Mouse (Mus musculus): ENCODE measurements around the gene Rnasek. TPM values are rescaled to one million over a fixed set of nuclear protein-coding genes. Genes with fewer than 3 reads are reported as not detected.

Gene Rnasek
- polyA plus RNA-seq, 1 experiment: 214 TPM

DNA sequence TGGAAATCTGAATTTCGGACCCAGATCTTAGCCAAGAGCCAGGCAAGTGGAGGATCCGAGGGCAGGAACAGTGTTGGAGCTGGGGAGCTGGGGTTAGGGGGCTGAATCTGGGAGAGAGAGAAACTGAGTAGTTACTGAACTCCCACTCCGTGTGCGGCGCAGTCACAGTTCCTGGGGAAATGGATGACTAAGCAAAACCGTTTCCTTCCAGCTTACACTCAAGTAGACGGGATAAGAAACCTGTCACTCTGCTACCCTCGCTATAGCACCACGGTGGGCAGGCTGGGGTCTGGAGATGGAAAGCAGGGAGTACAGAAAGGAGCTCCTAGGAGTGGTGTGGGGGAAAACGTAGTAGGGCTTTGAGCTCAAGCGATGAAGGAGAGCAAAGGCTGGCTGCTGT is 10.5 kb upstream of the Rnasek start:
- Histone ChIP-seq H3K4me1 (ENCODE audit: control insufficient read depth, insufficient read depth, insufficient read length, low read length) (no peaks in the 10 kb centered on the region), H3K4me3 (ENCODE audit: insufficient read depth, low read depth, low read length) (no peak overlapping the region), H3K27ac (replicated peaks; ENCODE audit: low read depth, low read length) (no peak overlapping the region)

DNA sequence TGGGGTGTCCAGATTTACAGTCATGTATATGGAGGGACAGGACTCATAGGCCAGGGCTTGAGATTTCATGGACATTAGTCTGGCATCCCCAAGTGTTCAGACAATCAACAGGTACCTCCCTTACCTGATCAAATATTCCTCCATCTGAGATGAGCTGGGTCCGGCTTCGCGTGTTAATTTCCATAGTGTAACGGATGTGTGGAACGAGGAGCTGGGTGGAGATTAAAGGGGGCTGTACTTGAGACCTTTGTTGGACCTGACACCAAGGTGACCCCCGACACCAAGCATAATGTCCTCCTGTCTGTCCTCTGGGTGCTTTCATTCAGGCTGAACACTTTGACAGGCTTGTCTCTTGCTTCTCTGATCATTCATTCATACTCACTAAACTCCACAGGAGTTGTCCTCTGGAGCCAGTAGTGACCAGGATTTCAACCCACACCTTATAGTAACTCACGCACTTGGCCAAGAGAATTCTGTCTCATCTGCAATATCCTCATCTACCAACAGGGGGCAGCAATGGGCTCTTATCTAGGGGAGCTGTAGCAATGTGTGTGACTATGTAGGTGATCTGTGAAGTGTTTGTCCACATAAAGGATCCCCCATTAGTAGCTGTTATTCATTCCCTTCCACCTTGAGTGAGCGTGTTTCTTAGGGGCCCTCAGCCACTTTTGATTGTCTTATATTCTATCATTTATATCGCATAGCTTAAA is 7.6 kb upstream of the Rnasek start:
- Histone ChIP-seq H3K4me3 (ENCODE audit: insufficient read depth, low read depth, low read length) (no peak overlapping the region), H3K27ac (replicated peaks; ENCODE audit: low read depth, low read length) (no peak overlapping the region), H3K4me1 (ENCODE audit: control insufficient read depth, insufficient read depth, insufficient read length, low read length) (no peaks in the 10 kb centered on the region)

DNA sequence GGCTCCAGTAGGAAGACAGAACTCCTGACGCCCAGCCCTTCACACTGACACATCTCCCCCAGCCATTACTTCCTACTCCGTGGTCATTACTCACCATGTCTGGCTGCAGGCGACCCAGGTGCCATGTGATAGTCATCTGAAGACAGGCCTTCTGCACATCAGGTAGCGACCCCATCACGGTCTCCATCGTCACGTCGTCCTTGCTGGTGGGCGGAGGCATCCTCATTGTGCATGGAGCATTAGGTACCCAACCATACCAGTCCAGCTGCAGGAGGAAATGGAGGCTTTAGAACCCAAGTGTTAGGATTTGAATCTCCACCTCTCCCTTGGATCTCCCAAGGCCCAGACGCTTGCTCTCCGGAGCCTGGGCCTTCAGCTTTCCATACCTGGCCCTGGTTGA is 2.9 kb upstream of the Rnasek start:
- no peak overlapping the region for H3K27ac ChIP-seq (replicated peaks; ENCODE audit: low read depth, low read length)
- no peak overlapping the region for H3K4me3 ChIP-seq (ENCODE audit: insufficient read depth, low read depth, low read length)
- H3K4me1 ChIP-seq (ENCODE audit: control insufficient read depth, insufficient read depth, insufficient read length, low read length): 0 out of 2 replicates have a peak, but pooled peaks cover 2% of the 10 kb centered on the region

DNA sequence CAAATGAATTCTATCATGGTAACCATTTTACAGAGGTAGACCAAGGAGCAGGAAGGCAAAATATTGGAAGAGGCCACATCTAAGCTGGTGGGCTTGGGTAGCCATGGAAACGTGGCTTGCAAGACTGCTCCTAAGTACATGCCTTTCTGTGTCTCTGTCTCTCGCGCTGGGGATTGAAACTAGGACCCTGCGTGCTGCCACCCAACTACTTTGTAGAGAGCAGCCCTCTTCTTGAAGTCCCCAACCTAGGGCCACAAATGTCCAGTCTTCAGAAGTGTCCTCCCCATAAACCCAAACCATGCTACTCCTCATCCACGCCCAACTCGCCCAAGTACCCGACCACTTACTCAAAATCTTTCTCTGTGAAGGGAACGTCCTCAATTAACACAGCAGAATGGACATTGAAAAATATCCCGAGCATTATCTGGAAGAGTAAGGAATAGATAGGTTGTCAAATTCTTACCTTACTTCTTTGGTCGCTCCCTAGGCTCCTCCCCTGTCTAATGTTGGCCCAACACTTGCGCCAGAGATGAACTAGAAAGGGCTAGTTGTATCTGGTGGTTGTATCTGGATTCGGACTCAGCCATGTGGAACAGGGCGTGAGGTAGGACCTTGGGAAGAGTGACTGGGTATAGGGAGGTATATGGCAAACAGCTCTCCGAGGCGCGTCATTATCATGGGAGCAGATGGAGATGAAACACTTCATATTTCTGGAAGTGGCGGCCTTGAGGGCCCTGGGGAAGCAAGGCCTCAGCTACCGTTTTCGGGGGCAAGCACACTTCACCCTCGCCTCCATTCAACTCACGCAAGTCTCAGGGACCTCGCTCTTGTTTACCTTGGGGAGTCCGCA is 826 bp downstream of the Rnasek start:
- Histone ChIP-seq H3K27ac (replicated peaks; ENCODE audit: low read depth, low read length) (peak overlapping the region; percentile 93), H3K4me1 (ENCODE audit: control insufficient read depth, insufficient read depth, insufficient read length, low read length) (peaks cover 2% of the 10 kb centered on the region; the same call in 1 of the 2 replicates), H3K4me3 (ENCODE audit: insufficient read depth, low read depth, low read length) (peak overlapping the region; percentile 91)

DNA sequence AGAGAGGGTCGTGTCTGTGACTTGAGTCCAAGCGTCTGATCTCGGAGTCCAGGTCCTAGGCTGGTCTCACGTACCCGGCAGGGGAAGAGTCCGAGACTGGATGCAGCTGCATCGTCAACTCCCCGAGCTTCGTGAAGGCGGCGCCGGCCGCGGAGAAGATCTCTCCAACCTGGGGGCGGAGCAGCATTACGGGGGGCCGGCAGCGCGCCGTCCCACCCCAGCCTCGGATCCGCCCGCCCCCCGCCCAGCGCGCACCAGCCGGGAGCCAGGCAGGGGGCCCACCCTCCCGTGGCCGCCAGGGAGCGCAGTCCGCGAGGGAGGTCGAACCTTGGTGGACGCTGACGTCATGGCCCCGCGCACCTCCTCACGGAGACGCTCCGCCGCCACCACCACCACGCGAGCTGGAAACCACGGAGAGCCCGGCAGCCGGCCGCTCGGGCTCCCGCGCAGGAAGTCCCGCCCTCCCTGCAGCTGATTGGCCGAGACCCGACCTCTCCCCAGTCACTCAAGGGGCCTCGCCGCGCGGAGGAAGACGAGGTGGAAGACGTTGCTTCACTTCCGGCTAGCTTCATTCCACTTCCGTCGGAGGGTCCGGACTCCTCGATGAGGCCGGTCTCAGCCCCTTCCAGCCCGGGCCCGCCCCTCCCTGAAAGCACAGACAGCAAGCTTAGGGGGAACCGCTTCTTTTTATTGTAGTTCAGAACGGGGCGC is 2.0 kb downstream of the Rnasek start, which contains the start of gene 0610010K14Rik:
TSS of gene 0610010K14Rik (minus strand) at position 458 of the 711 bp plus-strand sequence.
- peak within 1 kb of the TSS; percentile 91 for H3K4me3 ChIP-seq (ENCODE audit: insufficient read depth, low read depth, low read length)
- peak within 1 kb of the TSS; percentile 94 for H3K27ac ChIP-seq (replicated peaks; ENCODE audit: low read depth, low read length)
- H3K4me1 ChIP-seq (ENCODE audit: control insufficient read depth, insufficient read depth, insufficient read length, low read length): peaks cover 2% of the 10 kb centered on the region; the same call in 1 of the 2 replicates

DNA sequence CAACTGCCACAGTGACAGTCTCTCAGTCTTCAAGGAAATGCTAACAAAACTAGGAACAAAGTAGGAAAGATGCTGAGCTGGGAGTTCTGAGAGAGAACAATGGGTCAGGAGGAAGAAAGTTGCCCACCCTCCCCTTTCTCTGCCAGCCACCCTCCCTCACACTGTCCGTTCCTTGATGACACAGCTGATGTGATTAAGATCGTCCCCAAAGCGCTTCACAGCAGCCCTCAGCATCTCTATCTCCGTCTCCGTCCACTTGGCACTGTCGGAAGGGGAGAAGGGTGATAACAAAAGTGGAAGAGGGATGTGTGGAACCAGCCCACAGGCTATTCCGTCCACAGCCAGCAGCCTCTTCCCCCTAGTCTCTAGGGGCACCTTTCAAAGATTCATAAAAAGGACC is 2.9 kb downstream of the Rnasek start:
- H3K4me3 ChIP-seq (ENCODE audit: insufficient read depth, low read depth, low read length): peak overlapping the region; percentile 91

DNA sequence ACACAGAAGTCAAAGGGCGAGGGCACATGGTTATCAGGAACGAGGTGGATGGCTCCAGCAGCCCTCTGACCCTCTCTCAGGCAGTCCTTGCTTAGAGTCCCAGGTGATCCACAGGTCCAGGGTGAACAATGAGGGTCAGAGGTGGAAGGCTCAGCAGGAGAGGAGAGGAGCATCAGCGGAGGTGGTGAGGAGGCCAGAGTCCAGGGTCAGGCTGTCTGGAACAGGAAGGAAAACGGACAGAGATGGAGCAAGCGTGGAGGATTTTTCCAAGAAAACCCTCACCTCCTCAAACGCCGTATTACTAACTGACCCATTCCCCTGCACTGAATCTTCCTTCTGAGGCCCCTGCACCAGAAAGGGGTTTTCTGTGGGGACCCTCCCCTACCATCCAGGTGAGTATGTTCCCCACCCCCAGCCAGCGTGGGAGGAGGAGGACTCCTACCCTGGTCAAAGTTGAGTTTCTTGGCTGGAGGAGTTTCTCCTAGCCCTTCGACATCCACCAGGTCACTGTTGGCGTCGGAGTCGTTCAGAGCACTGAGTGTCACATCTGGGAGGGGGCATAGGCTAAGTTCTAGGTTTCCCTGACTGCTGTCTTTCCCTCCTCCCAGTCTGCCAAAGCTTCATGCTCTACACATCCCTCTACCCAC is 4.3 kb downstream of the Rnasek start:
- Histone ChIP-seq H3K27ac (replicated peaks; ENCODE audit: low read depth, low read length) (no peak overlapping the region), H3K4me3 (ENCODE audit: insufficient read depth, low read depth, low read length) (no peak overlapping the region), H3K4me1 (ENCODE audit: control insufficient read depth, insufficient read depth, insufficient read length, low read length) (peaks cover 2% of the 10 kb centered on the region; the same call in 1 of the 2 replicates)

More for the DNA sequence above, 2.9 kb downstream of the Rnasek start:
- Histone ChIP-seq H3K4me1 (ENCODE audit: control insufficient read depth, insufficient read depth, insufficient read length, low read length) (peaks cover 2% of the 10 kb centered on the region; the same call in 1 of the 2 replicates), H3K27ac (replicated peaks; ENCODE audit: low read depth, low read length) (peak overlapping the region; percentile 94)

DNA sequence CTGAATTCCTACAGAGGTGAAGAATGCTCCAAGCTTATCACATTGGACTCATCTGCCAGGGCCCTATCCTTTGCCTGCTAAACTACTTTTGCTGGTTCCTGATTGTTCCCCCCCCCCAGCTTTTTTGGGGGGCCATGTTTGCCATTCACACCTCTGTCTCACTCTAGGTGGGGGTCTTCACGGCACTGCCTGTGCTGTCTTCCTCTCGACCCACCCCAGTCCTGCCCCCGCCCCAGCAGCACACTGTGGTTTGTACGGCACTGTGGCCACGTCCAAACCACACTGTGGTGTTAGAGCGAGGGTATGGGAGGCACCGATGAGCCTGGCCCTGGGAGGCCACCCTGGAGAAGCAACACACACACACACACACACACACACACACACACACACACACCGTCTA is 5.1 kb downstream of the Rnasek start:
- peak overlapping the region; percentile 89 for H3K27ac ChIP-seq (replicated peaks; ENCODE audit: low read depth, low read length)
- H3K4me3 ChIP-seq (ENCODE audit: insufficient read depth, low read depth, low read length): peak overlapping the region; percentile 83
- peaks cover 2% of the 10 kb centered on the region; the same call in 1 of the 2 replicates for H3K4me1 ChIP-seq (ENCODE audit: control insufficient read depth, insufficient read depth, insufficient read length, low read length)

DNA sequence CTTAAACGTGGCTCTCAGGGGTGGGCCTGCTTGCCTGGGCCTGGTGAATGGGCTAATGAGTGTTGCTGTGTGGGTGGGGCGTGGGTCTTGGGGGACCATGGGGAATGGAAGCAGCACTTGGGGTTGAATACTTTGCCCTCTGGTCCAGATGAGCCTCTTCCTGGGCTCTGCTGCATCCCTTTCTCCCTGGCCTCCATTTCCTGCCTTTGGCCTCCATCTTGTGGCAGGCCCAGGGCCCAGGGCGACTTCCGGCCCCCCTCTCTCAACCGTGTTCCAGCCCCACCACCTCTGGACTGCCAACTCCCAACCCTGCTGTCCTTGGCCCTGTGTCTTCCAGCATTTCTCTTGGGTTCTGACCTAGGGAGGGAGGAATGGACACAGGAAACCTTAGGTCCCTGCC is 5.6 kb downstream of the Rnasek start:
- H3K27ac ChIP-seq (replicated peaks; ENCODE audit: low read depth, low read length): peak overlapping the region; percentile 89
- H3K4me1 ChIP-seq (ENCODE audit: control insufficient read depth, insufficient read depth, insufficient read length, low read length): peaks cover 2% of the 10 kb centered on the region; the same call in 1 of the 2 replicates
- H3K4me3 ChIP-seq (ENCODE audit: insufficient read depth, low read depth, low read length): peak overlapping the region; percentile 83

DNA sequence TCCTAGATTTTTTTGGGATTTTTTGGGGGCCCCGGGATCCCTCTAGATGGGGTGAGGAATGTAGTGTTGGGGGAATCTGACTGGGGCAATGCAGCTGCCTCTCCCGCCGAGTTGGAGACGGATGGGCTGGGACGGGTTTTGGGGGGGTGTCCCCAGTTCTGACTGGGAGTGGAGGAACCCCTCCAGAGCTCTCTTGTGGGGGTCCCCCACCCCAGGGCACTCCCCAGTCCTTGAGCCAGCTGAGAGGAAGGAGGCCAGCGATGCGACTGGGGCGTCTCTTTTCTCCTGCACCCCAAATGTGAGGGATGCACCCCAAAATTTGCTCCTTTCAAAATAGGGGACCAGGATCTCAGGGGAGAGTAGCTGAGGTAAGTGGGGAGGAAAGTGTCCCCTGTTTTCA is 6.6 kb downstream of the Rnasek start:
- Histone ChIP-seq H3K27ac (replicated peaks; ENCODE audit: low read depth, low read length) (peak overlapping the region; percentile 89), H3K4me1 (ENCODE audit: control insufficient read depth, insufficient read depth, insufficient read length, low read length) (no peaks in the 10 kb centered on the region; the same call in 1 of the 2 replicates), H3K4me3 (ENCODE audit: insufficient read depth, low read depth, low read length) (peak overlapping the region; percentile 83)

DNA sequence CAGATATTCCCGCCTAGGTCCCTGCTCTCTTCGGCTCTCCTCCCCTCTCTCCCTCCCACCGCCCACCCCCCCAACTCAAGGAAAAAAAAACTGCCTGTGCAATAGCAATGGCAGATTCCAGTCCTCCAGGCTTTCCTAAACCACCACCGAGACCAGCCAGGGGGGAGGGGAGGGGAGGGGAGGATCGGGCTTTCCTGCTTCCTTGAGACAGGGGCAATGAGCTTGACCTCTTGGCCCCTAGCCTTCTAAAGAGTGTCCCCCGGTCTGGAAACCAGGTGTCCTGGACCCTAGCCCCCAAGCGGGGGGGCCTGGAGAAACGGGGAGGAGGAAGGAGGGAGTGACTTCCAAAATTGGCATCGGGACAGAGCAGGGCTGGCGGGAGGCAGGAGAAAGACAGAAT is 7.1 kb downstream of the Rnasek start:
- Histone ChIP-seq H3K4me3 (ENCODE audit: insufficient read depth, low read depth, low read length) (peak overlapping the region; percentile 83), H3K27ac (replicated peaks; ENCODE audit: low read depth, low read length) (peak overlapping the region; percentile 94), H3K4me1 (ENCODE audit: control insufficient read depth, insufficient read depth, insufficient read length, low read length) (no peaks in the 10 kb centered on the region; the same call in 1 of the 2 replicates)

DNA sequence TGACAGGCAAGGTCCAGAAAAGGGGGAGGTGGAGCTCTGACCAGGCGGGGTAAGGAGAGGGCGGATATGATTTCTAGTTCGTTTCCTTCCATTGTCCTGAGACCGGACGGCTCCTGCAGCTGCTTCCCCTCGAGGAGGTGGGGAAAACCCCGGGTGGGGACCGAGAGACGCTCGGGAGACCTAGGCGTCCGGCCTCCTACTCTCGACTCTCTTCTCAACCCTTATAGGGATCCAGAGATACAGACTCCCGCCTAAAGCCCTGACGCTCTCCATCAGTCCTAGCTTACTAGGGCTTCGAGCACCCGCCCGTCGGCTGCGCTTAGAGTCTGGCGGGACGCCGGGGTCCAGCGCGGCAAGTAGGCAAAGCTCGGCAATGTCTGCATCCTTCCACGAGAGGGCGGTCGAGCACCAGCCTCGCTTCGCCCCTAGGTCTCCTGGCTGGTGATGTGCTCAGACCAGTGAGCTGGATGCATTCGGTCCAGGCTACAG is 9.4 kb downstream of the Rnasek start:
- peak overlapping the region; percentile 99 for H3K27ac ChIP-seq (replicated peaks; ENCODE audit: low read depth, low read length)

DNA sequence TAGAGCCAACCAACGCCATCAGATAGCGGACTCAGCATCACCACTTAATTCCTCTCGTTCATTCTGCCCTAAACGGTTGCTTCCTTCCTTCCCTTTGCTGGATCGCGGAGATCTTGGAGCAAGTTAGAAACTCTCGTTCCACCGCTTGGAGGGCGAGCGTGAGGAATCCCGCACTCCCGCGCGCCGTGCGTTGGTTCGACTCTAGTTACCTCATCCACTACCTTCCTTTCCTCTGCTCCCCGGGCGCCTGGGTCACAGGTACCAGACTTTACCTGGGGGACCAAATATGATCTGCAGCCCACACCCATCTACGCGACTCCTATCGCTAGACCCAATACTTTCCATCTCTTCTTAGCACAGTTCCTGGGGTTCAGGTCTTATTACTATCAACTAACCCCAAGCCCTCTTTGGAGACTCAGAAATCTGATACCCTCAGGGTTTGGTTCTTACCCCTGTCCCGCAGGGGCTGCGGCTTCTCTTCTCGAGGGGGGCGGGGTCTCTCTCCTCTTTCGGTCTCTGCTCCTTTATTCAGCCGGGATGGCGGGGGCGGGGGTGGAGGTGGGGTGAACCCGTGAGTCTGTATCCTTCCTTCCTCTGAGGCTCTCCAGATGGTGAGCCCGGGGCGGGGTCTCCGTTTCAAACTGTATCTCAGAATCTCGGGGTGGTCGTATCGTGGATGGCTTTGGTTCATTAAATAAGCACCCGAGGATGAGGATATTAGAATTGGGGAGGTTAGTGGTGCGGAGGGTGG is 10.2 kb downstream of the Rnasek start, which contains the start of gene Bcl6b:
TSS of gene Bcl6b (minus strand) at position 539 of the 751 bp plus-strand sequence.
- Histone ChIP-seq H3K4me1 (ENCODE audit: control insufficient read depth, insufficient read depth, insufficient read length, low read length) (no peaks in the 10 kb centered on the region), H3K27ac (replicated peaks; ENCODE audit: low read depth, low read length) (peak within 1 kb of the TSS; percentile 99), H3K4me3 (ENCODE audit: insufficient read depth, low read depth, low read length) (peak within 1 kb of the TSS; percentile 65)

More for the DNA sequence above, 9.4 kb downstream of the Rnasek start:
- Histone ChIP-seq H3K4me3 (ENCODE audit: insufficient read depth, low read depth, low read length) (peak overlapping the region; percentile 65), H3K4me1 (ENCODE audit: control insufficient read depth, insufficient read depth, insufficient read length, low read length) (no peaks in the 10 kb centered on the region; the same call in 1 of the 2 replicates)

DNA sequence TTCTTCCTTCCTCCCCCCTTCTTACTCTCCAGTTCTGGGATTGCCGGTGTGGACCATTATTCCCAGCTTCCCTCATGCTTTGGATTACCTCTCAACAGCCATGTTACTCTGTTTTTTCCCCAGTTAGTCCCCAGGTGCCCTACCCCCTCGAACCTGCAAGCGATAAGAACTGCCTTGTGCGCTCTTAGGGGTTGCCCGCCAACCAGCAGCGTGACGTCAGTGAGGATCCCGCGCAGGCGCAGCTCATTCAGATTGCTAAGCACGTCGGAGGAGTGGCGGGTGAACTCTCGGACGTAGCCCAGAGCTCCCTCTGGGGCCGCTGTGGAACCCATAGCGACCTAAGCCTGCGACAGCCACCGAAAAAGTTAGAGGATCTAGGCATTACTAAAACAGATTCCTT is 10.8 kb downstream of the Rnasek start:
- Histone ChIP-seq H3K4me3 (ENCODE audit: insufficient read depth, low read depth, low read length) (peak overlapping the region; percentile 64), H3K27ac (replicated peaks; ENCODE audit: low read depth, low read length) (peak overlapping the region; percentile 95), H3K4me1 (ENCODE audit: control insufficient read depth, insufficient read depth, insufficient read length, low read length) (no peaks in the 10 kb centered on the region)
